Mouse (Mus musculus): Measurements from ENCODE around the gene Fbxo11. TPM values are rescaled to one million over a fixed set of nuclear protein-coding genes. Genes with fewer than 3 reads are reported as not detected.

Fbxo11 gene
- total and polyA plus RNA-seq, 3 experiments = 13.4 to 35.1 (median 31.2) TPM

- 67% methylated on average over 1 of the region's 1 CpGs for WGBS
- H3K79me2 ChIP-seq (replicated peaks; ENCODE audit: control insufficient read depth, insufficient read depth, low read length) = 0 out of 2 replicates have a peak, but pooled peaks cover 1% of the 10 kb centered on the region
- H3K9ac ChIP-seq (ENCODE audit: low read depth, low read length) = no peak overlapping the region
- H3K36me3 ChIP-seq (ENCODE audit: control insufficient read depth, insufficient read depth, low read length) = no peaks in the 10 kb centered on the region; the same call in 1 of the 2 replicates
- intact Hi-C loops (cut with DNase I) = no loop called here
- TF ChIP-seq POLR2A (IDR thresholded peaks at IDR 0.05; ENCODE audit: insufficient read depth, low read depth, low read length) (no peak), EP300 (IDR thresholded peaks at IDR 0.05; ENCODE audit: insufficient read depth, low read depth, low read length) (no peak), CTCF (IDR thresholded peaks at IDR 0.05) (no peak)
- H3K27ac ChIP-seq = no peak overlapping the region
- H3K27me3 ChIP-seq (ENCODE audit: control insufficient read depth, insufficient read depth, low read length) = no peaks in the 10 kb centered on the region
- DNase-seq = no peak
- no peak overlapping the region for H3K4me3 ChIP-seq
- peaks cover 3% of the 10 kb centered on the region; the same call in 1 of the 2 replicates for H3K4me1 ChIP-seq (ENCODE audit: control insufficient read depth, insufficient read depth, low read length)
Measured at GRCm38 (mm10) chr17:88014456-88014855, 50.6 kb downstream of the Fbxo11 start.

- H3K36me3 ChIP-seq (ENCODE audit: control insufficient read depth, insufficient read depth, low read length) = no peaks in the 10 kb centered on the region; the same call in 1 of the 2 replicates
- TF ChIP-seq POLR2A (IDR thresholded peaks at IDR 0.05; ENCODE audit: insufficient read depth, low read depth, low read length) = no peak
- H3K27me3 ChIP-seq (ENCODE audit: control insufficient read depth, insufficient read depth, low read length) = no peaks in the 10 kb centered on the region
Measured at GRCm38 (mm10) chr17:88006956-88007355, 58.1 kb downstream of the Fbxo11 start.

GRCm38 (mm10) chr17:88004892-88005291 is 60.2 kb downstream of the Fbxo11 start:
- no peak overlapping the region for H3K9ac ChIP-seq (ENCODE audit: low read depth, low read length)
- intact Hi-C loops (cut with DNase I) = no loop called here
- no peak overlapping the region for H3K4me3 ChIP-seq
- no peaks in the 10 kb centered on the region for H3K79me2 ChIP-seq (replicated peaks; ENCODE audit: control insufficient read depth, insufficient read depth, low read length)
- H3K27ac ChIP-seq = no peak overlapping the region
- no peaks in the 10 kb centered on the region for H3K4me1 ChIP-seq (ENCODE audit: control insufficient read depth, insufficient read depth, low read length)
- TF ChIP-seq EP300 (IDR thresholded peaks at IDR 0.05; ENCODE audit: insufficient read depth, low read depth, low read length) (no peak), POLR2A (IDR thresholded peaks at IDR 0.05; ENCODE audit: insufficient read depth, low read depth, low read length) (no peak), CTCF (IDR thresholded peaks at IDR 0.05) (no peak)
- 93% methylated on average over 1 of the region's 1 CpGs for WGBS
- H3K27me3 ChIP-seq (ENCODE audit: control insufficient read depth, insufficient read depth, low read length) = no peaks in the 10 kb centered on the region
- DNase-seq = no peak
- H3K36me3 ChIP-seq (ENCODE audit: control insufficient read depth, insufficient read depth, low read length) = no peaks in the 10 kb centered on the region

More at GRCm38 (mm10) chr17:88006956-88007355, 58.1 kb downstream of the Fbxo11 start:
- intact Hi-C loops (cut with DNase I) = no loop called here
- no peak overlapping the region for H3K27ac ChIP-seq
- no peak overlapping the region for H3K4me3 ChIP-seq
- H3K9ac ChIP-seq (ENCODE audit: low read depth, low read length) = no peak overlapping the region
- 88% methylated on average over 8 of the region's 8 CpGs for WGBS
- no peaks in the 10 kb centered on the region for H3K79me2 ChIP-seq (replicated peaks; ENCODE audit: control insufficient read depth, insufficient read depth, low read length)
- no peaks in the 10 kb centered on the region for H3K4me1 ChIP-seq (ENCODE audit: control insufficient read depth, insufficient read depth, low read length)
- no peak for DNase-seq

GRCm38 (mm10) chr17:87997808-87998207 is 67.3 kb downstream of the Fbxo11 start:
- Histone ChIP-seq H3K4me1 (ENCODE audit: control insufficient read depth, insufficient read depth, low read length) (no peaks in the 10 kb centered on the region), H3K79me2 (replicated peaks; ENCODE audit: control insufficient read depth, insufficient read depth, low read length) (no peaks in the 10 kb centered on the region), H3K9ac (ENCODE audit: low read depth, low read length) (no peak overlapping the region), H3K4me3 (no peak overlapping the region), H3K27ac (no peak overlapping the region), H3K36me3 (ENCODE audit: control insufficient read depth, insufficient read depth, low read length) (peaks cover 5% of the 10 kb centered on the region), H3K27me3 (ENCODE audit: control insufficient read depth, insufficient read depth, low read length) (no peaks in the 10 kb centered on the region)
- WGBS = 89% methylated on average over 4 of the region's 4 CpGs
- TF ChIP-seq CTCF (IDR thresholded peaks at IDR 0.05) (no peak), POLR2A (IDR thresholded peaks at IDR 0.05; ENCODE audit: insufficient read depth, low read depth, low read length) (no peak), EP300 (IDR thresholded peaks at IDR 0.05; ENCODE audit: insufficient read depth, low read depth, low read length) (no peak)
- intact Hi-C loops (cut with DNase I) = no loop called here
- DNase-seq = no peak

- Histone ChIP-seq H3K9ac (ENCODE audit: low read depth, low read length) (no peak overlapping the region), H3K79me2 (replicated peaks; ENCODE audit: control insufficient read depth, insufficient read depth, low read length) (no peaks in the 10 kb centered on the region), H3K4me3 (no peak overlapping the region), H3K27me3 (ENCODE audit: control insufficient read depth, insufficient read depth, low read length) (no peaks in the 10 kb centered on the region), H3K4me1 (ENCODE audit: control insufficient read depth, insufficient read depth, low read length) (no peaks in the 10 kb centered on the region), H3K36me3 (ENCODE audit: control insufficient read depth, insufficient read depth, low read length) (peaks cover 7% of the 10 kb centered on the region), H3K27ac (no peak overlapping the region)
- WGBS = 71% methylated on average over 1 of the region's 1 CpGs
- no peak for TF ChIP-seq EP300 (IDR thresholded peaks at IDR 0.05; ENCODE audit: insufficient read depth, low read depth, low read length)
- intact Hi-C loops (cut with DNase I) = no loop called here
- no peak for DNase-seq
Measured at GRCm38 (mm10) chr17:87993338-87993737, 71.8 kb downstream of the Fbxo11 start.

- DNase-seq = no peak
- Histone ChIP-seq H3K79me2 (replicated peaks; ENCODE audit: control insufficient read depth, insufficient read depth, low read length) (no peaks in the 10 kb centered on the region), H3K27me3 (ENCODE audit: control insufficient read depth, insufficient read depth, low read length) (no peaks in the 10 kb centered on the region), H3K9ac (ENCODE audit: low read depth, low read length) (no peak overlapping the region), H3K36me3 (ENCODE audit: control insufficient read depth, insufficient read depth, low read length) (peaks cover 10% of the 10 kb centered on the region), H3K4me1 (ENCODE audit: control insufficient read depth, insufficient read depth, low read length) (no peaks in the 10 kb centered on the region), H3K4me3 (no peak overlapping the region), H3K27ac (no peak overlapping the region)
- TF ChIP-seq POLR2A (IDR thresholded peaks at IDR 0.05; ENCODE audit: insufficient read depth, low read depth, low read length) = no peak
- no peak for TF ChIP-seq CTCF (IDR thresholded peaks at IDR 0.05)
- TF ChIP-seq EP300 (IDR thresholded peaks at IDR 0.05; ENCODE audit: insufficient read depth, low read depth, low read length) = no peak
- WGBS = 91% methylated on average over 3 of the region's 3 CpGs
- intact Hi-C loops (cut with DNase I) = no loop called here
Measured at GRCm38 (mm10) chr17:87992154-87992553, 72.9 kb downstream of the Fbxo11 start.
